Mouse (Mus musculus) MEL (cell line): ENCODE measurements around the gene Gm340.

ENCODE experiments used
- CHD1 ChIP-seq: IDR thresholded peaks from 2 replicates; pipeline ENCODE4 v1.6.1; 2012; ENCODE audit warnings: low read depth, mild to moderate bottlenecking, inconsistent platforms, low read length, improper control_type of control experiment
- RCOR1 ChIP-seq: IDR thresholded peaks from 2 replicates; pipeline ENCODE4 v1.6.1; 2012; ENCODE audit warnings: low read depth, mild to moderate bottlenecking, inconsistent platforms, low read length, improper control_type of control experiment
- USF1 ChIP-seq: IDR thresholded peaks from 2 replicates; pipeline ENCODE4 v1.6.1; 2014; ENCODE audit warnings: low read depth, mild to moderate bottlenecking, inconsistent platforms, low read length, improper control_type of control experiment, moderate library complexity

DNA sequence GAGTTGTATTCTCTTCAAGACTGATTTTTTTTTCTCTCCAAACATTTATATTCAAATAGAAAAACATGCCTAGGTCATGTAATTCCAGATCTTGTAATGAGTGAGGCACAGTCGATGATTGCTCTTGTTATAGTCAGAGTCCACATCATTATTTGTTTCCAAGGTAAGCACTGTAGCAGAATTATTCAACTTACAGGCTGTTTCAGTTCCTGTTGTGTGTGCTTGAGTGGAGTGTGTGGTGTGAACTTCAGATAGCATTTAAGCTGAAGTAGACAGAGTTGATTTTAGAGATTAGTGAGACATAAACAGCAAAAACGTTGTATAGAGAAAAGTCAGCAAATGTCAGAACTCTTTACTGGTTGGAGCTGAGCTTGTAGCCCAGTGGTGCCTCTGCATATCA lies 13.4 kb upstream of the Gm340 start:
- TF ChIP-seq RCOR1, result no peak
- no peak for TF ChIP-seq USF1
- TF ChIP-seq CHD1, result no peak
